Mouse (Mus musculus): ENCODE data around the gene Gpr137. TPM values are rescaled to one million over a fixed set of nuclear protein-coding genes. Genes with fewer than 3 reads are reported as not detected.
A peak's percentile ranks its signal among the peaks of the same experiment; 100 is the strongest.

Gpr137 gene
- total RNA-seq, 1 experiment from 2014 or later = 23.5 TPM

GRCm38 (mm10) chr19:6925611-6926329 lies 16.5 kb downstream of the Gpr137 start:
- no peak for ATAC-seq (ENCODE audit: extremely low read depth, insufficient number of reproducible peaks, low FRiP score, poor library complexity, severe bottlenecking)

- ATAC-seq (ENCODE audit: extremely low read depth, insufficient number of reproducible peaks, low FRiP score, poor library complexity, severe bottlenecking) = no peak
These were observed 17.0 kb downstream of the Gpr137 start, which contains the start of gene Catsperz for GRCm38 (mm10) chr19:6925307-6925573. TSS of gene Catsperz (minus strand) at chr19:6925380.

- no peak for ATAC-seq (ENCODE audit: extremely low read depth, insufficient number of reproducible peaks, low FRiP score, poor library complexity, severe bottlenecking)
These were observed 17.6 kb downstream of the Gpr137 start for GRCm38 (mm10) chr19:6924461-6925306.

GRCm38 (mm10) chr19:6922901-6923735 lies 19.2 kb downstream of the Gpr137 start:
- no peak for ATAC-seq (ENCODE audit: extremely low read depth, insufficient number of reproducible peaks, low FRiP score, poor library complexity, severe bottlenecking)

- peak; percentile 89 for ATAC-seq (ENCODE audit: extremely low read depth, insufficient number of reproducible peaks, low FRiP score, poor library complexity, severe bottlenecking)
These were observed 20.4 kb downstream of the Gpr137 start, which contains the start of gene Esrra for GRCm38 (mm10) chr19:6921647-6922567. TSS of gene Esrra (minus strand) at chr19:6921813.

- no peak for ATAC-seq (ENCODE audit: extremely low read depth, insufficient number of reproducible peaks, low FRiP score, poor library complexity, severe bottlenecking)
These were observed 21.3 kb downstream of the Gpr137 start for GRCm38 (mm10) chr19:6920741-6921636.

GRCm38 (mm10) chr19:6919876-6920740 lies 22.2 kb downstream of the Gpr137 start:
- no peak for ATAC-seq (ENCODE audit: extremely low read depth, insufficient number of reproducible peaks, low FRiP score, poor library complexity, severe bottlenecking)

- ATAC-seq (ENCODE audit: extremely low read depth, insufficient number of reproducible peaks, low FRiP score, poor library complexity, severe bottlenecking) = no peak
These were observed 22.8 kb downstream of the Gpr137 start for GRCm38 (mm10) chr19:6919431-6919830.

- no peak for ATAC-seq (ENCODE audit: extremely low read depth, insufficient number of reproducible peaks, low FRiP score, poor library complexity, severe bottlenecking)
These were observed 24.0 kb downstream of the Gpr137 start for GRCm38 (mm10) chr19:6918321-6918720.

- no peak for ATAC-seq (ENCODE audit: extremely low read depth, insufficient number of reproducible peaks, low FRiP score, poor library complexity, severe bottlenecking)
These were observed 25.8 kb downstream of the Gpr137 start for GRCm38 (mm10) chr19:6916496-6916895.

- ATAC-seq (ENCODE audit: extremely low read depth, insufficient number of reproducible peaks, low FRiP score, poor library complexity, severe bottlenecking) = no peak
These were observed 27.0 kb downstream of the Gpr137 start for GRCm38 (mm10) chr19:6915276-6915675.

- ATAC-seq (ENCODE audit: extremely low read depth, insufficient number of reproducible peaks, low FRiP score, poor library complexity, severe bottlenecking) = no peak
These were observed 27.7 kb downstream of the Gpr137 start for GRCm38 (mm10) chr19:6914540-6914939.

- no peak for ATAC-seq (ENCODE audit: extremely low read depth, insufficient number of reproducible peaks, low FRiP score, poor library complexity, severe bottlenecking)
These were observed 28.3 kb downstream of the Gpr137 start for GRCm38 (mm10) chr19:6913991-6914390.

- no peak for ATAC-seq (ENCODE audit: extremely low read depth, insufficient number of reproducible peaks, low FRiP score, poor library complexity, severe bottlenecking)
These were observed 29.2 kb downstream of the Gpr137 start for GRCm38 (mm10) chr19:6913036-6913435.

- no peak for ATAC-seq (ENCODE audit: extremely low read depth, insufficient number of reproducible peaks, low FRiP score, poor library complexity, severe bottlenecking)
These were observed 29.9 kb downstream of the Gpr137 start for GRCm38 (mm10) chr19:6912205-6912970.

All from neutrophil, adult 5-6 weeks (primary cell).